Mouse (Mus musculus): Measurements from ENCODE around the gene Ddah2. TPM values are rescaled to one million over a fixed set of nuclear protein-coding genes. Genes with fewer than 3 reads are reported as not detected.

The Ddah2 gene
- total and polyA plus RNA-seq, 3 experiments = 8.6 to 11.1 TPM; not detected in 1

DNA sequence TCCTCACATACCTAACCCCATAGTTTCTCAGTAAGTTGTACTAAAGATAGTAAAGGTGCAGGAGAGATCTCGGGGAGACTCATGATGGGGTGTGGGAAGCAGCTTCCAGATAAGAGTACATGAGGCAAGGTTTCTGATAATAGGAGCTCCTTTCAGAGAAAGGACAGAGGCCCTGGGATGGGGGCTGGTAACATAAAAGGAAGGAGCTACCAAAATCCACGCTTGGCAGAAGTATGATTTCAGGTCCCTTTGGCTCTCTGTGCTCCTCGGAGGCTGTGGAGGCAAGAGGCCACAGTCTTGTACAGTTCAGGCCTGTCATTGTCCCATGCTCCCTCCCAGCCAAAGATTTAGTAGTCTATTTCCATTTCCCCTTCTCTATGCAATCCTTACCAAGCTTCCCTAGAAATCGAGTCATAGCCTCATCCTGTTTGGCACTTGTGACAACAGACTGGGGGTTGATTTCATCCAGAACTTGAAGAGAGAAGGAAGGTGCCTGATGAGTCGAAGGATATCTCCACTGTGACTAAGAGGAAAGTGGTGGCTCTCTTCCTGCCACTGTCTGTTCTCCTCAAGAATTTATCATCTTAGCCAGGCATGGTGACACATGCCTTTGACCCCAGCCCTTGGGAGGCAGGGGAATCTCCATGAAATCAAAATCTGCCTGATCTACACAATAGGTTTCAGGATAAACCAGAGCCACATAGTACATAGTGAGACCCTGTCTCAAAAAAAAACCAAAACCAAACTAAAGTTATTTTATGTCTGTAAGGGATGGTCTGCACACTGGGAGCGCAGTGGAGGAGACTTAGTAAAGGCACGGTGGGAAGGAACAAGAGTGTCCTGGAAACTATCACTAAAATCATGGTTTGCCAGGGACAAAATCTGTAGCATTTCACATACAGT lies 13.7 kb upstream of the Ddah2 start (continued):
- TF ChIP-seq POLR2AphosphoS5 (IDR thresholded peaks at IDR 0.05; ENCODE audit: borderline replicate concordance, low read depth, low read length) = no peak
- TF ChIP-seq SMC3 (IDR thresholded peaks at IDR 0.05; ENCODE audit: low read depth, low read length) = no peak
- TF ChIP-seq ZNF384 (IDR thresholded peaks at IDR 0.05; ENCODE audit: low read depth, low read length) = peak; percentile 77
- no peak for TF ChIP-seq POLR2AphosphoS2 (IDR thresholded peaks at IDR 0.05; ENCODE audit: low read length)
- no peak for TF ChIP-seq CTCF (IDR thresholded peaks at IDR 0.05 in 2 of 3, conservative IDR thresholded peaks at IDR 0.05 in 1 of 3; ENCODE audit: control insufficient read depth in 1 of 3, insufficient read depth in 1 of 3, low read depth in 2 of 3, low read length in 3 of 3, poor library complexity in 1 of 3, severe bottlenecking in 1 of 3)
- 0 out of 2 replicates have a peak, but pooled peaks have one; percentile 56 for TF ChIP-seq CHD1 (IDR thresholded peaks at IDR 0.05; ENCODE audit: low read depth, low read length)
- no peak for TF ChIP-seq KAT2A (conservative IDR thresholded peaks at IDR 0.05; ENCODE audit: low read depth, low read length)
- TF ChIP-seq TBP (IDR thresholded peaks at IDR 0.05; ENCODE audit: low read depth, low read length) = peak; percentile 59

DNA sequence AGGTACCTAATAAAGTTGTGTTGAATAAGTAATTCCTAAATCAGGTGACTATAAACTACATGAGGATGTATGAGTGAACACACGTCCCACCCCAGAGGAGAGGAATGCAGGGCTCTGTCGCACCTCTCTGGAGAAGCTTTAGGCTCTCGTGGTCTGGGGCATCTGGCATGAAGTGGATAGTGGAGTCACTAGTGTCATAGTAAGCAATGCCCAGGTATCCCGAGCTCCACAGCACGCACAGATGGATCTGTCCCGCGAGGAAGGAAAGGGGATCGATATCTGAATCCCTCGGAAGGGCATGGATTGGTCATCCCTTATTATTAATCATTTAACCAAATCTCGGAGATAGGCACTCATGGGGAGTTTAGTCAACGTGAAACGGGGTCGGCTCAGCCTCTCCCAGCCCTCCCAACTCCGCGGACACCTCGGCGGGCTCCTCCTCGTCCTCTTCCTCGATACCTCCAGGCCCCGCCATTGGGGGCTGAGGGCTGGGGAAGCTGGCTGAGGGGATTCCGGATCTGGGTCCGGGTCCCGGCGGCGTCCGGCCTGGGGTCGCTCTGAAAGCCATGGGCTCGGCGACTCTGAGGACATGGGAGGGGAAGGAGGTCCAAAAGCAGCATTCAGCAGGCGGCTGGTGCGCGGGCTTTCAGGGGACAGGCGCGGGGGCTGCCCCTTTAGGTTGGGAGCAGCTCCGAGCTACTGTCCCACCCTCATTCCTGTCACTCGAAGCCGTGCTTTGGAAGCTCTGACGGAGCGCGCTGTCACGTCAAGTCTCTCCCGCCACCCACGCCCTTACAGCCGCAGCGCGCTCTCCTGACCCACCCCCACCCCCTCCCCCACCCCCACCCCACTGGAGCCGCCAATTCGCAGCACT lies 12.8 kb upstream of the Ddah2 start:
- DNase-seq (ENCODE audit: low read depth, low spot score) = peak; percentile 57
- H3K36me3 ChIP-seq (ENCODE audit: control insufficient read depth in 1 of 2, insufficient read depth in 2 of 2, low read length in 2 of 2) = peaks cover 0 to 28% of the 10 kb centered on the region in 2 experiments; a peak in 2 of 4 replicates
- no peaks in the 10 kb centered on the region for H3K9me3 ChIP-seq (replicated peaks; ENCODE audit: insufficient read depth, low read length)
- H3K4me1 ChIP-seq (ENCODE audit: control insufficient read depth in 1 of 2, insufficient read depth in 2 of 2, low read length in 2 of 2) = peaks cover 7 to 39% of the 10 kb centered on the region in 2 experiments
- H3K27me3 ChIP-seq (ENCODE audit: control insufficient read depth in 1 of 2, insufficient read depth in 2 of 2, low read length in 2 of 2) = no peaks in the 10 kb centered on the region
- peaks cover 13% of the 10 kb centered on the region for H3K79me2 ChIP-seq (ENCODE audit: control insufficient read depth, insufficient read depth, low read length, poor library complexity)
- peak overlapping the region; percentile 85 for H3K9ac ChIP-seq (ENCODE audit: control insufficient read depth, low read depth, low read length, poor library complexity, severe bottlenecking)
- H3K4me3 ChIP-seq (ENCODE audit: control insufficient read depth in 1 of 2, insufficient read depth in 1 of 2, low read depth in 2 of 2, low read length in 2 of 2) = peak overlapping the region; percentile 47 to 53
- H3K27ac ChIP-seq (ENCODE audit: control insufficient read depth, low read depth, low read length) = peak overlapping the region; percentile 91
- TF ChIP-seq MEF2A (IDR thresholded peaks at IDR 0.05; ENCODE audit: extremely low read depth, insufficient replicate concordance, low read depth, low read length, poor library complexity, severe bottlenecking) = no peak
- TF ChIP-seq ZNF384 (IDR thresholded peaks at IDR 0.05; ENCODE audit: low read depth, low read length) = no peak
- no peak for TF ChIP-seq CHD1 (IDR thresholded peaks at IDR 0.05; ENCODE audit: low read depth, low read length)
- no peak for TF ChIP-seq USF1 (IDR thresholded peaks at IDR 0.05; ENCODE audit: low read depth, low read length)
- TF ChIP-seq RAD21 (IDR thresholded peaks at IDR 0.05; ENCODE audit: low read depth, low read length) = no peak
- no peak for TF ChIP-seq MYB (IDR thresholded peaks at IDR 0.05; ENCODE audit: low read depth, low read length)
- peak; percentile 42; the same call in 1 of the 2 replicates for TF ChIP-seq TCF12 (IDR thresholded peaks at IDR 0.05; ENCODE audit: low read depth, low read length)
- TF ChIP-seq POLR2AphosphoS2 (IDR thresholded peaks at IDR 0.05; ENCODE audit: low read length) = peak; percentile 61; the same call in 1 of the 2 replicates
- TF ChIP-seq EP300 (IDR thresholded peaks at IDR 0.05; ENCODE audit: low read depth in 1 of 2, low read length in 2 of 2) = 0 out of 4 replicates have a peak, but pooled peaks of 1 of the 2 experiments have one; percentile 42
- TF ChIP-seq ZC3H11A (IDR thresholded peaks at IDR 0.05; ENCODE audit: low read depth, low read length) = no peak
- TF ChIP-seq MXI1 (IDR thresholded peaks at IDR 0.05; ENCODE audit: low read depth, low read length) = peak; percentile 51
- peak; percentile 58; the same call in 1 of the 2 replicates for TF ChIP-seq ETS1 (IDR thresholded peaks at IDR 0.05; ENCODE audit: low read depth, low read length)
- no peak for TF ChIP-seq SIN3A (IDR thresholded peaks at IDR 0.05; ENCODE audit: low read length)
- TF ChIP-seq E2F4 (IDR thresholded peaks at IDR 0.05; ENCODE audit: borderline replicate concordance, low read depth, low read length) = no peak
- TF ChIP-seq RCOR1 (IDR thresholded peaks at IDR 0.05; ENCODE audit: low read depth, low read length) = no peak
- no peak for TF ChIP-seq HCFC1 (IDR thresholded peaks at IDR 0.05; ENCODE audit: low read depth, low read length)
- TF ChIP-seq GABPA (IDR thresholded peaks at IDR 0.05; ENCODE audit: low read depth, low read length) = no peak
- no peak for TF ChIP-seq SMC3 (IDR thresholded peaks at IDR 0.05; ENCODE audit: low read depth, low read length)
- TF ChIP-seq ZKSCAN1 (IDR thresholded peaks at IDR 0.05; ENCODE audit: low read depth, low read length) = no peak
- TF ChIP-seq KAT2A (conservative IDR thresholded peaks at IDR 0.05; ENCODE audit: low read depth, low read length) = no peak
- no peak for TF ChIP-seq MYC (IDR thresholded peaks at IDR 0.05; ENCODE audit: low read depth, low read length)
- TF ChIP-seq BHLHE40 (IDR thresholded peaks at IDR 0.05; ENCODE audit: borderline replicate concordance, low read depth, low read length) = no peak
- TF ChIP-seq CHD2 (IDR thresholded peaks at IDR 0.05; ENCODE audit: low read length) = no peak
- TF ChIP-seq USF2 (IDR thresholded peaks at IDR 0.05; ENCODE audit: borderline replicate concordance in 1 of 2, insufficient read depth in 1 of 2, low read depth in 1 of 2, low read length in 2 of 2) = no peak
- TF ChIP-seq UBTF (IDR thresholded peaks at IDR 0.05; ENCODE audit: borderline replicate concordance, insufficient read depth, low read depth, low read length) = no peak
- no peak for TF ChIP-seq CTCF (IDR thresholded peaks at IDR 0.05 in 2 of 3, conservative IDR thresholded peaks at IDR 0.05 in 1 of 3; ENCODE audit: control insufficient read depth in 1 of 3, insufficient read depth in 1 of 3, low read depth in 2 of 3, low read length in 3 of 3, poor library complexity in 1 of 3, severe bottlenecking in 1 of 3)

Data from MEL (cell line).